Mouse (Mus musculus) gastrocnemius, postnatal 36 days (tissue): ENCODE measurements at regions not wholly inside any gene's neighbourhood (a gene's known extent, or its start where the extent isn't known, plus 50 kb on each side); places are given as distances from the start of the nearest gene placed in this dataset.
A peak's percentile ranks its signal among the peaks of the same experiment; 100 is the strongest.

Source experiments
- DNase-seq, 2 experiments: peaks; one replicate each; pipeline ENCODE4 v3.0.0; 2022
- intact Hi-C: fragments of 180-260 bp; cut with DNase I; formaldehyde crosslinking; loops from one replicate; pipeline ENCODE4 v1.15.1; 2025

GRCm38 (mm10) chr14:24550763-24551471 is 64.0 kb downstream of the Rps24 start:
- intact Hi-C loops = no loop called here
- DNase-seq = no peak

GRCm38 (mm10) chr14:24551472-24551783 is 64.5 kb downstream of the Rps24 start:
- no peak for DNase-seq
- intact Hi-C loops = no loop called here

GRCm38 (mm10) chr14:24564801-24565624 is 78.1 kb downstream of the Rps24 start:
- intact Hi-C loops = no loop called here

GRCm38 (mm10) chr14:24565718-24566322 is 78.9 kb downstream of the Rps24 start:
- no peak for DNase-seq
- intact Hi-C loops = no loop called here

More at GRCm38 (mm10) chr14:24564801-24565624, 78.1 kb downstream of the Rps24 start:
- DNase-seq = no peak

GRCm38 (mm10) chr14:24575111-24575510 is 88.2 kb downstream of the Rps24 start:
- intact Hi-C loops = no loop called here
- DNase-seq = no peak

- intact Hi-C loops = no loop called here
- peak; percentile 53 to 59 for DNase-seq
Measured at GRCm38 (mm10) chr14:24578535-24579111, 91.7 kb downstream of the Rps24 start.

- DNase-seq = no peak
- intact Hi-C loops = no loop called here
Measured at GRCm38 (mm10) chr14:24579153-24579795, 92.3 kb downstream of the Rps24 start.

- intact Hi-C loops = no loop called here
Measured at GRCm38 (mm10) chr14:24586133-24586908, 99.4 kb downstream of the Rps24 start.

GRCm38 (mm10) chr14:24586982-24587672 is 100.2 kb downstream of the Rps24 start:
- no peak for DNase-seq
- intact Hi-C loops = no loop called here

More at GRCm38 (mm10) chr14:24586133-24586908, 99.4 kb downstream of the Rps24 start:
- DNase-seq = no peak

- DNase-seq = no peak
- intact Hi-C loops = no loop called here
Measured at GRCm38 (mm10) chr14:24588041-24588440, 101.1 kb downstream of the Rps24 start.

- intact Hi-C loops = no loop called here
- no peak for DNase-seq
Measured at GRCm38 (mm10) chr14:24606444-24607173, 119.7 kb downstream of the Rps24 start.

GRCm38 (mm10) chr14:24608356-24608755 is 121.4 kb downstream of the Rps24 start:
- intact Hi-C loops = no loop called here
- DNase-seq = no peak

GRCm38 (mm10) chr14:24612254-24612995 is 125.5 kb downstream of the Rps24 start:
- intact Hi-C loops = no loop called here
- DNase-seq = no peak

GRCm38 (mm10) chr14:24615776-24616175 is 128.9 kb downstream of the Rps24 start:
- intact Hi-C loops = no loop called here
- no peak for DNase-seq

GRCm38 (mm10) chr14:24616306-24617125 is 129.6 kb downstream of the Rps24 start:
- intact Hi-C loops = no loop called here

GRCm38 (mm10) chr14:24617126-24617375 is 130.1 kb downstream of the Rps24 start:
- intact Hi-C loops = no loop called here
- no peak for DNase-seq

More at GRCm38 (mm10) chr14:24616306-24617125, 129.6 kb downstream of the Rps24 start:
- DNase-seq = no peak

- intact Hi-C loops = no loop called here
- DNase-seq = no peak
Measured at GRCm38 (mm10) chr14:24617393-24617861, 130.5 kb downstream of the Rps24 start.
